Mouse (Mus musculus): ENCODE results near the gene Trem3. TPM values are rescaled to one million over a fixed set of nuclear protein-coding genes. Genes with fewer than 3 reads are reported as not detected.

The Trem3 gene
- total RNA-seq, 2 experiments from 2014 or later, result not detected

GRCm38 (mm10) chr17:48272158-48272557 is 24.6 kb downstream of the Trem3 start:
- DNase-seq, result no peak

GRCm38 (mm10) chr17:48272598-48272997 is 25.0 kb downstream of the Trem3 start:
- no peak for DNase-seq

- DNase-seq, result no peak
Observed at GRCm38 (mm10) chr17:48274098-48274497, 26.5 kb downstream of the Trem3 start.

- peak; percentile 57 to 75 for DNase-seq
Observed at GRCm38 (mm10) chr17:48274885-48275284, 27.3 kb downstream of the Trem3 start.

- DNase-seq, result no peak
Observed at GRCm38 (mm10) chr17:48275736-48276135, 28.2 kb downstream of the Trem3 start.

GRCm38 (mm10) chr17:48278381-48278780 is 30.8 kb downstream of the Trem3 start:
- DNase-seq, result no peak

- no peak for DNase-seq
Observed at GRCm38 (mm10) chr17:48279002-48279401, 31.4 kb downstream of the Trem3 start.

GRCm38 (mm10) chr17:48280943-48281738 is 33.6 kb downstream of the Trem3 start:
- no peak for DNase-seq

- DNase-seq, result no peak
Observed at GRCm38 (mm10) chr17:48281739-48282085, 34.1 kb downstream of the Trem3 start.

- DNase-seq, result no peak
Observed at GRCm38 (mm10) chr17:48286765-48287164, 39.2 kb downstream of the Trem3 start.

GRCm38 (mm10) chr17:48287276-48287675 is 39.7 kb downstream of the Trem3 start:
- DNase-seq, result no peak

- DNase-seq, result no peak
Observed at GRCm38 (mm10) chr17:48293500-48294194, 46.1 kb downstream of the Trem3 start.

- no peak for DNase-seq
Observed at GRCm38 (mm10) chr17:48299203-48299602, 51.6 kb downstream of the Trem3 start, which contains the start of gene Treml2. Gene Treml2 (plus strand): TSS chr17:48299498.

GRCm38 (mm10) chr17:48299756-48300155 is 52.2 kb downstream of the Trem3 start:
- DNase-seq, result no peak

- DNase-seq, result no peak
Observed at GRCm38 (mm10) chr17:48300199-48300598, 52.6 kb downstream of the Trem3 start.

- no peak for DNase-seq
Observed at GRCm38 (mm10) chr17:48300861-48301260, 53.3 kb downstream of the Trem3 start.

GRCm38 (mm10) chr17:48301792-48302191 is 54.2 kb downstream of the Trem3 start:
- DNase-seq, result no peak

Other genes with a start within 250 kb of the Trem3 start
- not detected for gene 1700122O11Rik, start 209.5 kb upstream of the Trem3 start, total RNA-seq (2021)
- not detected for gene 1700067P10Rik, start 158.5 kb upstream of the Trem3 start, total RNA-seq (2021)
- gene 9830107B12Rik, start 101.5 kb upstream of the Trem3 start, total RNA-seq (2021), result not detected
- not detected for gene A530064D06Rik, start 80.5 kb upstream of the Trem3 start, total RNA-seq (2021)
- gene Trem1, start 15.0 kb upstream of the Trem3 start, total RNA-seq (2021), result not detected
- gene Treml4, start 16.5 kb downstream of the Trem3 start, total RNA-seq (2021), result not detected
- gene Treml2, start 51.7 kb downstream of the Trem3 start, total RNA-seq (2021), result under 1 TPM; 0.28 to 0.30 TPM
- under 1 TPM in 1 of 2 experiments, not detected in 1; 0.22 TPM for gene B430306N03Rik, start 68.4 kb downstream of the Trem3 start, total RNA-seq (2021)
- 1 to 10 TPM; 8.8 to 9.6 TPM for gene Trem2, start 98.6 kb downstream of the Trem3 start, total RNA-seq (2021)
- not detected for gene Treml1, start 112.1 kb downstream of the Trem3 start, total RNA-seq (2021)
- 10 to 100 TPM; 27.2 to 34.4 TPM for gene Nfya, start 162.1 kb downstream of the Trem3 start, total RNA-seq (2021)
- 10 to 100 TPM; 12.3 to 13.6 TPM for gene Oard1, start 162.2 kb downstream of the Trem3 start, total RNA-seq (2021)
- not detected for gene Apobec2, start 185.2 kb downstream of the Trem3 start, total RNA-seq (2021)
- gene Tspo2, start 203.7 kb downstream of the Trem3 start, total RNA-seq (2021), result not detected
- under 1 TPM; 0.27 to 0.30 TPM for gene Unc5cl, start 207.1 kb downstream of the Trem3 start, total RNA-seq (2021)